Mouse (Mus musculus): ENCODE data around the gene Cidec. TPM values are rescaled to one million over a fixed set of nuclear protein-coding genes. Genes with fewer than 3 reads are reported as not detected.

The Cidec gene
- polyA plus RNA-seq (2015; fragmentation: Nextera tagmentation; extraction: Ambion mirVana) = not detected in 2 replicates

DNA sequence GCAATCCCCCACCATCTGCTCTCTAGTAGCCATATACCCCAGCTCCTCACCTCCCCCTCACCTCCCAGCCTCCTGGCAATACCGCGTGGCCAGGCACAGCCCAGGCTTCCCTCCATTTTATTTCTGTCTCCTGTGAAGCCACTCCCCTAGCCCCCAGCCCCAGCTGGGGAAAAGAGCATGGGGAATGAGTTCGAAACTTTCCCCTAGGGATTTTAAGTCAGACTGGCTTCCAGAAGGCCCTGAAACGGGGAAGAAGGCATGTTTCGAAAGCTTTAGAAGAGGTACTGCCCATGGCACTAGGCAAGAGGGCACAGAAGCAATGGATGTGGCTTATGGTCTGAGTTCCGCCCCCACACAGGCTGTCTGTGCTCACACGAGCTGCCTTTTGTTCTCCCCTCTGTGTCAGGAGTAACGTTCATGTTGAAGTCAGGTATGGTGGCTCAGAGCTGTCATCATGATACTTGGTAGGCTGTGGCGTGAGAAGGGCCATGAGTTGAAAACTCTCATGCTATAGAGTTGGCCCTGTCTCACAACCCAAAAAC lies at the start of gene Cidec:
Gene Cidec, minus strand, starts transcription at position 97 of the 542 bp plus-strand sequence.
- Histone ChIP-seq H3K9me3 (replicated peaks) (no peaks in the 10 kb centered on the region), H3K27ac (no peak within 1 kb of the TSS), H3K4me1 (0 out of 2 replicates have a peak, but pooled peaks cover 4% of the 10 kb centered on the region), H3K27me3 (no peaks in the 10 kb centered on the region), H3K4me3 (replicated peaks) (no peak within 1 kb of the TSS), H3K4me2 (no peak within 1 kb of the TSS), H3K36me3 (no peaks in the 10 kb centered on the region), H3K9ac (no peak within 1 kb of the TSS)
- 73% methylated on average over 9 of the region's 9 CpGs for WGBS
- no peak for ATAC-seq (replicated peaks; ENCODE audit: low FRiP score)

DNA sequence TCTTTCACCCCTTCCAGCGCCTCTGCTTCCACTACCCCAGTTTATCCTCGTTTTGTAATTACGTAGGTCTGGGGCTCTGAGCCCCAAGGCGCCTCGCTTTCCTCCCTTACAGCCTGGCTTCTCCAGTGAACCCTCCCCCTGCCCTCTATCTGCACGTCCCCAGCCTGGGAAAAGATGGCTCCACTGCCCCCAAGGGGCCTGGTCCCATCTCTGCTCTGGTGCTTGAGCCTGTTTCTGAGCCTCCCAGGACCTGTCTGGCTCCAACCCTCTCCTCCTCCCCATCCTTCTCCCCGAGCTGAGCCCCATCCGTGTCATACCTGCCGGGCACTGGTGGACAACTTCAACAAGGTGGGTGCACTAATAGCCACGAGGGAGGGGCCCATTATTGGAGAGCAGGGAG lies 48.2 kb upstream of the Cidec start:
- Histone ChIP-seq H3K27me3 (peaks cover 22% of the 10 kb centered on the region), H3K9ac (peak overlapping the region; percentile 62), H3K4me3 (replicated peaks) (peak overlapping the region; percentile 65), H3K36me3 (peaks cover 13% of the 10 kb centered on the region; the same call in 1 of the 2 replicates), H3K27ac (peak overlapping the region; percentile 88), H3K4me1 (peaks cover 41% of the 10 kb centered on the region), H3K4me2 (peak overlapping the region; percentile 92), H3K9me3 (replicated peaks) (no peaks in the 10 kb centered on the region)
- WGBS = 7% methylated on average over 10 of the region's 10 CpGs
- ATAC-seq (replicated peaks; ENCODE audit: low FRiP score) = peak; percentile 47; the same call in 1 of the 2 replicates

- peak; percentile 95 for ATAC-seq (replicated peaks; ENCODE audit: low FRiP score)
- Histone ChIP-seq H3K4me3 (replicated peaks) (peak within 1 kb of the TSS; percentile 65), H3K27ac (peak within 1 kb of the TSS; percentile 88), H3K9me3 (replicated peaks) (no peaks in the 10 kb centered on the region), H3K9ac (peak within 1 kb of the TSS; percentile 62), H3K27me3 (peaks cover 22% of the 10 kb centered on the region), H3K36me3 (0 out of 2 replicates have a peak, but pooled peaks cover 7% of the 10 kb centered on the region), H3K4me2 (peak within 1 kb of the TSS; percentile 92), H3K4me1 (peaks cover 41% of the 10 kb centered on the region)
- WGBS = under 1% methylated on average over 26 of the region's 26 CpGs
These were observed 47.6 kb upstream of the Cidec start, which contains the start of gene Creld1 for GRCm38 (mm10) chr6:113483100-113483615. Creld1 (plus strand) TSS chr6:113483297.

DNA sequence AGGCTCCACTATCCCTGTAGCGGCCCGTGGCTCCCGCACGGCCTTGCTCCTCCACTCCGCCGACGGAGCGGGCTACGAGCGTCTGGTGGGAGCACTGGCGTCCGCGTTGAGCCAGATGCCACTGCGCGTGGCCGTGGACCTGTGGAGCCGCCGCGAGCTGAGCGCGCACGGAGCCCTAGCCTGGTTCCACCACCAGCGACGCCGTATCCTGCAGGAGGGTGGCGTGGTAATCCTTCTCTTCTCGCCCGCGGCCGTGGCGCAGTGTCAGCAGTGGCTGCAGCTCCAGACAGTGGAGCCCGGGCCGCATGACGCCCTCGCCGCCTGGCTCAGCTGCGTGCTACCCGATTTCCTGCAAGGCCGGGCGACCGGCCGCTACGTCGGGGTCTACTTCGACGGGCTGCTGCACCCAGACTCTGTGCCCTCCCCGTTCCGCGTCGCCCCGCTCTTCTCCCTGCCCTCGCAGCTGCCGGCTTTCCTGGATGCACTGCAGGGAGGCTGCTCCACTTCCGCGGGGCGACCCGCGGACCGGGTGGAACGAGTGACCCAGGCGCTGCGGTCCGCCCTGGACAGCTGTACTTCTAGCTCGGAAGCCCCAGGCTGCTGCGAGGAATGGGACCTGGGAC lies 47.0 kb upstream of the Cidec start:
- WGBS = 2% methylated on average over 65 of the region's 65 CpGs

GRCm38 (mm10) chr6:113480555-113481373 lies 45.2 kb upstream of the Cidec start:
- 60% methylated on average over 18 of the region's 18 CpGs for WGBS
- Histone ChIP-seq H3K36me3 (no peaks in the 10 kb centered on the region), H3K9me3 (replicated peaks) (no peaks in the 10 kb centered on the region), H3K9ac (no peak overlapping the region), H3K4me3 (replicated peaks) (no peak overlapping the region), H3K27me3 (peaks cover 22% of the 10 kb centered on the region), H3K4me1 (peaks cover 34% of the 10 kb centered on the region), H3K4me2 (no peak overlapping the region), H3K27ac (no peak overlapping the region)
- no peak for ATAC-seq (replicated peaks; ENCODE audit: low FRiP score)

More for the DNA sequence above, 47.0 kb upstream of the Cidec start:
- no peaks in the 10 kb centered on the region for H3K9me3 ChIP-seq (replicated peaks)
- peak overlapping the region; percentile 92 for H3K4me2 ChIP-seq
- H3K27ac ChIP-seq = peak overlapping the region; percentile 88
- H3K4me3 ChIP-seq (replicated peaks) = peak overlapping the region; percentile 65
- H3K36me3 ChIP-seq = 0 out of 2 replicates have a peak, but pooled peaks cover 1% of the 10 kb centered on the region
- peaks cover 22% of the 10 kb centered on the region for H3K27me3 ChIP-seq
- H3K4me1 ChIP-seq = peaks cover 41% of the 10 kb centered on the region
- peak; percentile 53 for ATAC-seq (replicated peaks; ENCODE audit: low FRiP score)
- peak overlapping the region; percentile 62 for H3K9ac ChIP-seq

- Histone ChIP-seq H3K4me2 (no peak overlapping the region), H3K27ac (no peak overlapping the region), H3K4me3 (replicated peaks) (no peak overlapping the region), H3K36me3 (no peaks in the 10 kb centered on the region), H3K9ac (no peak overlapping the region), H3K9me3 (replicated peaks) (no peaks in the 10 kb centered on the region), H3K27me3 (peaks cover 22% of the 10 kb centered on the region), H3K4me1 (peaks cover 29% of the 10 kb centered on the region)
- no peak for ATAC-seq (replicated peaks; ENCODE audit: low FRiP score)
- 79% methylated on average over 10 of the region's 10 CpGs for WGBS
These were observed 43.3 kb upstream of the Cidec start for GRCm38 (mm10) chr6:113478906-113479305.

GRCm38 (mm10) chr6:113477353-113477752 lies 41.8 kb upstream of the Cidec start:
- no peak for ATAC-seq (replicated peaks; ENCODE audit: low FRiP score)
- WGBS = 30% methylated on average over 7 of the region's 7 CpGs
- Histone ChIP-seq H3K9ac (no peak overlapping the region), H3K4me2 (no peak overlapping the region), H3K36me3 (no peaks in the 10 kb centered on the region), H3K9me3 (replicated peaks) (no peaks in the 10 kb centered on the region), H3K27me3 (peaks cover 17% of the 10 kb centered on the region), H3K4me1 (peaks cover 19% of the 10 kb centered on the region), H3K4me3 (replicated peaks) (no peak overlapping the region), H3K27ac (no peak overlapping the region)

- WGBS = 83% methylated on average over 6 of the region's 6 CpGs
- H3K27me3 ChIP-seq = peaks cover 14% of the 10 kb centered on the region
- no peak overlapping the region for H3K9ac ChIP-seq
- H3K27ac ChIP-seq = no peak overlapping the region
- H3K4me3 ChIP-seq (replicated peaks) = no peak overlapping the region
- H3K4me2 ChIP-seq = no peak overlapping the region
- no peaks in the 10 kb centered on the region for H3K36me3 ChIP-seq
- no peaks in the 10 kb centered on the region for H3K9me3 ChIP-seq (replicated peaks)
- ATAC-seq (replicated peaks; ENCODE audit: low FRiP score) = no peak
- peaks cover 31% of the 10 kb centered on the region for H3K4me1 ChIP-seq
These were observed 38.2 kb upstream of the Cidec start for GRCm38 (mm10) chr6:113473715-113474114.

GRCm38 (mm10) chr6:113473246-113473645 lies 37.7 kb upstream of the Cidec start:
- WGBS = 58% methylated on average over 2 of the region's 2 CpGs
- no peak overlapping the region for H3K4me2 ChIP-seq
- no peak overlapping the region for H3K9ac ChIP-seq
- no peaks in the 10 kb centered on the region for H3K36me3 ChIP-seq
- no peak overlapping the region for H3K4me3 ChIP-seq (replicated peaks)
- no peak for ATAC-seq (replicated peaks; ENCODE audit: low FRiP score)
- H3K4me1 ChIP-seq = peaks cover 32% of the 10 kb centered on the region
- H3K27me3 ChIP-seq = peaks cover 14% of the 10 kb centered on the region
- H3K27ac ChIP-seq = no peak overlapping the region
- no peaks in the 10 kb centered on the region for H3K9me3 ChIP-seq (replicated peaks)

- no peak overlapping the region for H3K9ac ChIP-seq
- H3K27ac ChIP-seq = peak overlapping the region; percentile 76; the same call in 1 of the 2 replicates
- 68% methylated on average over 10 of the region's 10 CpGs for WGBS
- H3K36me3 ChIP-seq = no peaks in the 10 kb centered on the region
- peaks cover 32% of the 10 kb centered on the region for H3K4me1 ChIP-seq
- peaks cover 14% of the 10 kb centered on the region for H3K27me3 ChIP-seq
- ATAC-seq (replicated peaks; ENCODE audit: low FRiP score) = no peak
- peak overlapping the region; percentile 63; the same call in 1 of the 2 replicates for H3K4me2 ChIP-seq
- no peaks in the 10 kb centered on the region for H3K9me3 ChIP-seq (replicated peaks)
- H3K4me3 ChIP-seq (replicated peaks) = peak overlapping the region; percentile 33; the same call in 1 of the 2 replicates
These were observed 36.5 kb upstream of the Cidec start for GRCm38 (mm10) chr6:113472061-113472460.

DNA sequence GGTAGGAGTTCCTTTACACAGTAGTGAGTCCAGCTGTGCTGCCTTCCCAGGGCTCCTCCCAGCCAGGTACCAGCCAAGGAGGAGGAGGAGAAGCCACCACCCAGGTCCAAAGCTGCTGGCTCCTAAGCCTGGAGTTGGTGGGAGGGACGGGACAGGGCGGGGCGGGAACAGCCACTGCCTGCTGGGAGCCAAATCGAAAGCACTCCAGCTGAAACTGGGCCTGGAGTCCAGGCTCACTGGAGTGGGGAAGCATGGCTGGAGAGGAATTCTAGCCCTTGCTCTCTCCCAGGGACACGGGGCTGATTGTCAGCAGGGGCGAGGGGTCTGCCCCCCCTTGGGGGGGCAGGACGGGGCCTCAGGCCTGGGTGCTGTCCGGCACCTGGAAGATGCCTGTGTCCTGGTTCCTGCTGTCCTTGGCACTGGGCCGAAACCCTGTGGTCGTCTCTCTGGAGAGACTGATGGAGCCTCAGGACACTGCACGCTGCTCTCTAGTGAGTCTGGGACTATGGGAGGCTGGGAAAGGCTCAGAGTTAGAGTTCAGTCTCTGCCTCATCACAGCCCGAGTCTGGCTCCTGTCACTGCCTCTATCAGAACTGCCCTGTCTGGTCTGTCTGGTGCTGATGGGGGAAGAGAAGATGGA lies 35.9 kb upstream of the Cidec start, which contains the start of gene Il17rc:
Gene Il17rc, plus strand, starts transcription at position 131 of the 640 bp plus-strand sequence.
- Histone ChIP-seq H3K36me3 (no peaks in the 10 kb centered on the region), H3K4me3 (replicated peaks) (peak within 1 kb of the TSS; percentile 33), H3K4me2 (peak within 1 kb of the TSS; percentile 63), H3K27ac (peak within 1 kb of the TSS; percentile 76), H3K27me3 (peaks cover 14% of the 10 kb centered on the region), H3K9me3 (replicated peaks) (no peaks in the 10 kb centered on the region), H3K9ac (peak within 1 kb of the TSS; percentile 44), H3K4me1 (peaks cover 32% of the 10 kb centered on the region)
- ATAC-seq (replicated peaks; ENCODE audit: low FRiP score) = peak; percentile 80
- WGBS = 25% methylated on average over 12 of the region's 12 CpGs

All from kidney, embryonic 15.5 days (tissue).